Mouse (Mus musculus) heart, embryonic 15.5 days (tissue): ENCODE measurements around the gene Tmem56. TPM values are rescaled to one million over a fixed set of nuclear protein-coding genes. Genes with fewer than 3 reads are reported as not detected.

Source experiments
- ATAC-seq: fragments of 200-750 bp; cut with Nextera tagmentation; replicated peaks from 2 replicates; pipeline ENCODE4 v1.8.0; 2017; ENCODE audit warnings: low read depth, moderate TSS enrichment; ENCODE audit not compliant: insufficient number of reproducible peaks, insufficient read depth, low FRiP score
- H3K27ac ChIP-seq: fragments of 300-500 bp; sonication (generic); 2 replicates; pipeline ENCODE4 v1.5.1; 2015; ENCODE audit warnings: mild to moderate bottlenecking, inconsistent platforms
- H3K27me3 ChIP-seq: fragments of 300-500 bp; sonication (generic); 2 replicates; pipeline ENCODE4 v1.6.1; 2015; ENCODE audit warnings: inconsistent platforms
- H3K36me3 ChIP-seq: fragments of 300-500 bp; sonication (generic); 2 replicates; pipeline ENCODE4 v1.6.1; 2015; ENCODE audit warnings: mild to moderate bottlenecking, inconsistent platforms
- H3K4me1 ChIP-seq: fragments of 300-500 bp; sonication (generic); replicated peaks from 2 replicates; pipeline ENCODE4 v1.6.1; 2015; ENCODE audit warnings: inconsistent platforms
- H3K4me2 ChIP-seq: fragments of 300-500 bp; sonication (generic); 2 replicates; pipeline ENCODE4 v1.6.1; 2015; ENCODE audit warnings: inconsistent platforms, mild to moderate bottlenecking, moderate library complexity
- H3K4me3 ChIP-seq: fragments of 300-500 bp; sonication (generic); 2 replicates; pipeline ENCODE4 v1.5.1; 2015; ENCODE audit warnings: mild to moderate bottlenecking, inconsistent platforms
- H3K9ac ChIP-seq: fragments of 300-500 bp; sonication (generic); 2 replicates; pipeline ENCODE4 v1.6.1; 2015; ENCODE audit warnings: mild to moderate bottlenecking, inconsistent platforms
- H3K9me3 ChIP-seq: fragments of 300-500 bp; sonication (generic); replicated peaks from 2 replicates; pipeline ENCODE4 v1.6.1; 2016; ENCODE audit warnings: inconsistent platforms
- WGBS: fragments of 180-500 bp; shearing (Covaris S2); methylation state at CpG from one replicate; pipeline ENCODE4 v1.1.7; 2015; ENCODE audit warnings: mixed read lengths; 5-methylcytosine and 5-hydroxymethylcytosine counted together
- polyA plus RNA-seq: library from polyadenylated mRNA; unstranded; fragments of >200 nt; fragmentation: Nextera tagmentation; extraction: Ambion mirVana; gene quantifications from 2 replicates; pipeline ENCODE4 v1.2.1, GENCODE M21; 2015

The Tmem56 gene
- polyA plus RNA-seq, 1 experiment from 2014 or later: 0.49 TPM

- H3K4me3 ChIP-seq: no peak overlapping the region
- no peak overlapping the region for H3K27ac ChIP-seq
- 43% methylated on average over 2 of the region's 2 CpGs for WGBS
- H3K9ac ChIP-seq: no peak overlapping the region
- H3K4me2 ChIP-seq: no peak overlapping the region
- no peaks in the 10 kb centered on the region; the same call in 1 of the 2 replicates for H3K4me1 ChIP-seq
- no peaks in the 10 kb centered on the region for H3K9me3 ChIP-seq
- no peaks in the 10 kb centered on the region for H3K27me3 ChIP-seq
- ATAC-seq: no peak
- H3K36me3 ChIP-seq: no peaks in the 10 kb centered on the region
Observed at GRCm38 (mm10) chr3:121161661-121162060, 121.2 kb downstream of the Tmem56 start.

GRCm38 (mm10) chr3:121160424-121160823, 122.5 kb downstream of the Tmem56 start:
- Histone ChIP-seq H3K27me3 (no peaks in the 10 kb centered on the region), H3K4me1 (no peaks in the 10 kb centered on the region; the same call in 1 of the 2 replicates), H3K9me3 (no peaks in the 10 kb centered on the region), H3K4me2 (no peak overlapping the region), H3K9ac (no peak overlapping the region), H3K27ac (no peak overlapping the region), H3K4me3 (no peak overlapping the region), H3K36me3 (no peaks in the 10 kb centered on the region)
- no peak for ATAC-seq
- WGBS: 34% methylated on average over 4 of the region's 4 CpGs

GRCm38 (mm10) chr3:121159566-121159965, 123.3 kb downstream of the Tmem56 start:
- Histone ChIP-seq H3K9ac (no peak overlapping the region), H3K4me2 (no peak overlapping the region), H3K36me3 (no peaks in the 10 kb centered on the region), H3K9me3 (no peaks in the 10 kb centered on the region), H3K4me3 (no peak overlapping the region), H3K4me1 (no peaks in the 10 kb centered on the region; the same call in 1 of the 2 replicates), H3K27me3 (no peaks in the 10 kb centered on the region), H3K27ac (no peak overlapping the region)
- WGBS: 71% methylated on average over 10 of the region's 10 CpGs
- no peak for ATAC-seq

- 88% methylated on average over 16 of the region's 16 CpGs for whole genome bisulfite sequencing
- no peak overlapping the region for H3K27ac ChIP-seq
- H3K4me1 ChIP-seq: no peaks in the 10 kb centered on the region; the same call in 1 of the 2 replicates
- H3K9me3 ChIP-seq: no peaks in the 10 kb centered on the region
- no peak overlapping the region for H3K9ac ChIP-seq
- no peak overlapping the region for H3K4me3 ChIP-seq
- H3K27me3 ChIP-seq: no peaks in the 10 kb centered on the region
- no peak overlapping the region for H3K4me2 ChIP-seq
- ATAC-seq: no peak
- no peaks in the 10 kb centered on the region for H3K36me3 ChIP-seq
Observed at GRCm38 (mm10) chr3:121158901-121159351, 124.0 kb downstream of the Tmem56 start.

DNA sequence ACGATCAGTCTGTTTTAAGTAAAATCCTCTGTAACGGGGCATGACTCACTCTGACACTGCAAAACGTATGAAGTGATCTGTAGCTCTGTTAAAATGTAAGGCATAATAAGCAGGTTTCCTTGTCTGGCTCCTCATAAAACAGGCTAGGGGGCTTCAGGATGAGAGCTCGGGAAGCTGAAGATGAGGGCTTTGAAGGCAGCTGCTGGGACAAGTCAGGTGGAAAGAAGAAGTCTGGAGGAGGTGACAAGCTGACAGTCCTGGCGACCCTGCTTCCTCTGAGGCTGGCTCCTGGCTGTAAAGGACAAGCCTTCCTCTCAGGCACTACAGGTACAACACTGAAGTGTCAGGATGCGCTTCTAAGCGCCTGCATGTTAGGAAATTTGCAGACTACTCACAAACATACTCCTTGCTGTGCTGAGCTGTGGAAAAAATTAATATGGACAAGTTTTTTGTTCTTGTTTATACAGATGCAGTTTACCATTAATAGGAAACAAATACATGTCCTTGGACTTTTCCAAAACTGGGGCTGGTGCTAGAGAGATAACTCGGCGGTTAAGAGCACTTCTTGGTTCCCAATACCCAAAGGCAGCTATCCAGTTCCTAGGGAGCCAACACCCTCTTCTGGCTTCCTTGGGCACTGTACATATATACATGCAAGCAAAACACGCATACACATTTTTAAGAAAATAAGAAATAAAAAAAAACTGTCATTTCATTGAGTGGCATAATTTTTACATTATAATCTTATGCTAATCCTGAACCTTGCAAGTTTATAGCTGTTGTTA, 125.2 kb downstream of the Tmem56 start:
- Histone ChIP-seq H3K27me3 (no peaks in the 10 kb centered on the region), H3K4me1 (no peaks in the 10 kb centered on the region; the same call in 1 of the 2 replicates), H3K4me2 (no peak overlapping the region), H3K9me3 (no peaks in the 10 kb centered on the region), H3K4me3 (no peak overlapping the region), H3K36me3 (no peaks in the 10 kb centered on the region), H3K27ac (no peak overlapping the region), H3K9ac (no peak overlapping the region)
- 75% methylated on average over 10 of the region's 10 CpGs for WGBS
- ATAC-seq: no peak

- Histone ChIP-seq H3K27ac (no peak overlapping the region), H3K27me3 (no peaks in the 10 kb centered on the region), H3K4me3 (no peak overlapping the region), H3K9me3 (no peaks in the 10 kb centered on the region), H3K9ac (no peak overlapping the region), H3K4me1 (no peaks in the 10 kb centered on the region; the same call in 1 of the 2 replicates), H3K36me3 (no peaks in the 10 kb centered on the region), H3K4me2 (no peak overlapping the region)
- ATAC-seq: no peak
- 77% methylated on average over 11 of the region's 11 CpGs for WGBS
Observed at GRCm38 (mm10) chr3:121156451-121157186, 126.3 kb downstream of the Tmem56 start.

GRCm38 (mm10) chr3:121156043-121156442, 126.9 kb downstream of the Tmem56 start:
- Histone ChIP-seq H3K4me3 (no peak overlapping the region), H3K4me1 (no peaks in the 10 kb centered on the region; the same call in 1 of the 2 replicates), H3K9ac (no peak overlapping the region), H3K36me3 (no peaks in the 10 kb centered on the region), H3K27me3 (no peaks in the 10 kb centered on the region), H3K9me3 (no peaks in the 10 kb centered on the region), H3K27ac (no peak overlapping the region), H3K4me2 (no peak overlapping the region)
- no peak for ATAC-seq
- WGBS: 56% methylated on average over 7 of the region's 7 CpGs

Other genes with a start within 250 kb of the Tmem56 start
- 3.4 and 3.6 TPM in 2 replicates for gene Rwdd3, start 111.4 kb downstream of the Tmem56 start, polyA plus RNA-seq
- gene Alg14, start 8.7 kb upstream of the Tmem56 start, polyA plus RNA-seq: 34.1 and 39.6 TPM in 2 replicates
- 341 and 401 TPM in 2 replicates for gene Cnn3, start 143.4 kb upstream of the Tmem56 start, polyA plus RNA-seq
- gene Slc44a3, start 249.3 kb upstream of the Tmem56 start, polyA plus RNA-seq: 0.94 and 2.2 TPM in 2 replicates